9 mouse cellular contexts compared by ENCODE assay signal in the genomic region with DNA sequence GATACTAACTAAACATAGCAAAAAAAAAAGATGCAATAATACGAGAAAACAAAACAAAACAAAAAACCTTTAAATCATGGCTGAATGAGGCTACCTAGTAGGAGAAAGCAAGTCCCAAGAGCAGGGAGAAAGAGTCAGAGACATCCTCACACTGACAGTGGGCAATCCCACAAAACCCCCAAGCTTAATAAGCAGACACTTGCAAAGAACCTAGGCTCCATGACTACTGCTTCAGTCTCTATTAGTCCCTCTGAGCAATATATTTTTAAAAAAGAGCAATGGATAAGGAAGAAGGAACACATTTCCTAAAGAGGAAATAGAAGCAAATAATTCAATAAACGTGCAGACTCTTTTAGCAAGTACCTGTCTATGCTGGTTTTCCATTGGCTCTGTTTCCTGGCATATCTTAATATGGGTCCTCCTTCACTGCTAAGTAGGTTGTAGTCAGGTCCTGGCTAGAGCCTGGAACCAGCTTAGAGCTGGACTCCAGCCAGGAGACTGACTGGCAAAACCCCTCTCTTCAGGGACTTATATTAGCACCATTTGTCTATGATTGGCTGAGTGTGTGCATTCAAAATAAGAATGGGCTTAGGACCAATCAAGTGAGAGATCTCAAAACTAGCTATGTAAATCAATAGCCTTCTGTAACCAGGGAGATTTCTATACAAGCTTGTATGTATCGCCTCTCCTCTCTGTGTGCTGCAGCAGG.
A peak's percentile ranks its signal among the peaks of the same experiment; 100 is the strongest.
DNase-seq lines count a peak whose midpoint lies in the region; ATAC-seq lines count a peak whose summit lies in the region.
"Had no signal": no experiment of that assay in that cellular context is flagged by ENCODE, and none has a peak within 500 bp of the region (broad histone marks: within the 10 kb centered on the region; RNA-seq: fewer than 3 reads in every experiment).

No protein-coding gene starts in this region.

- no peak overlapping the region for H3K9ac ChIP-seq in neural tube, embryonic 11.5 days (ENCODE audit: low read length)
- no peak overlapping the region for H3K9ac ChIP-seq in hindbrain, embryonic 13.5 days
- H3K9ac ChIP-seq: liver, embryonic 15.5 days had no signal

- no peaks in the 10 kb centered on the region for H3K4me1 ChIP-seq in neural tube, embryonic 11.5 days (ENCODE audit: control insufficient read depth, insufficient read depth, low read length)
- H3K4me1 ChIP-seq in hindbrain, embryonic 13.5 days (replicated peaks): no peaks in the 10 kb centered on the region
- H3K4me1 ChIP-seq: liver, embryonic 15.5 days had no signal

- intact Hi-C loops in left cerebral cortex, postnatal 4 days (cut with DNase I): no loop called here

- H3K27ac ChIP-seq in neural tube, embryonic 11.5 days (ENCODE audit: low read depth, low read length): no peak overlapping the region
- peak overlapping the region; percentile 79 for H3K27ac ChIP-seq in hindbrain, embryonic 13.5 days
- H3K27ac ChIP-seq: liver, embryonic 15.5 days had no signal

- H3K4me3 ChIP-seq in neural tube, embryonic 11.5 days (ENCODE audit: low read depth, low read length): no peak overlapping the region
- H3K4me3 ChIP-seq in hindbrain, embryonic 13.5 days: no peak overlapping the region
- H3K4me3 ChIP-seq: liver, embryonic 15.5 days had no signal

- peak; percentile 91 for ATAC-seq in neural tube, embryonic 11.5 days (ENCODE audit: insufficient read depth, low FRiP score, low TSS enrichment)
- ATAC-seq in hindbrain, embryonic 13.5 days (ENCODE audit: low FRiP score): peak; percentile 96

- no peaks in the 10 kb centered on the region for H3K27me3 ChIP-seq in neural tube, embryonic 11.5 days (ENCODE audit: control insufficient read depth, insufficient read depth, low read length)
- H3K27me3 ChIP-seq in hindbrain, embryonic 13.5 days: no peaks in the 10 kb centered on the region
- H3K27me3 ChIP-seq: liver, embryonic 15.5 days had no signal

- no peak overlapping the region for H3K4me2 ChIP-seq in neural tube, embryonic 11.5 days (ENCODE audit: low read depth)
- peak overlapping the region; percentile 11 for H3K4me2 ChIP-seq in hindbrain, embryonic 13.5 days
- H3K4me2 ChIP-seq: liver, embryonic 15.5 days had no signal

- peaks cover 2% of the 10 kb centered on the region; the same call in 1 of the 2 replicates for H3K9me3 ChIP-seq in neural tube, embryonic 11.5 days (ENCODE audit: control insufficient read depth, low read length)
- H3K9me3 ChIP-seq in hindbrain, embryonic 13.5 days: no peaks in the 10 kb centered on the region
- H3K9me3 ChIP-seq: liver, embryonic 15.5 days had no signal

- H3K36me3 ChIP-seq in neural tube, embryonic 11.5 days (ENCODE audit: control insufficient read depth, insufficient read depth, low read length): no peaks in the 10 kb centered on the region
- no peaks in the 10 kb centered on the region for H3K36me3 ChIP-seq in hindbrain, embryonic 13.5 days
- H3K36me3 ChIP-seq: liver, embryonic 15.5 days had no signal

- 73% methylated on average over 3 of the region's 3 CpGs for WGBS in neural tube, embryonic 11.5 days
- 49% methylated on average over 3 of the region's 3 CpGs for WGBS in hindbrain, embryonic 13.5 days

- peak; percentile 10 for DNase-seq in neural tube, embryonic 11.5 days (ENCODE audit: low spot score)
- no peak for DNase-seq in neural tube, embryonic 10.5 days (ENCODE audit: extremely low spot score, low spot score)
- peak; percentile 67 for DNase-seq in left cerebral cortex, postnatal 4 days
- DNase-seq in heart, postnatal 4 days: no peak
- DNase-seq in adrenal gland, adult 2 months: no peak
- DNase-seq in ovary, postnatal 14 days (ENCODE audit: low spot score): no peak
- DNase-seq in Muller cell, postnatal 12 days (ENCODE audit: inconsistent ontology term): no peak

Comparison
In these comparisons a context has a peak if more than half of its experiments do, and no peak if none do; other contexts are left out.
1. DNase-seq: peak in neural tube, embryonic 11.5 days (single experiment) and left cerebral cortex, postnatal 4 days (single experiment); none in neural tube, embryonic 10.5 days (single experiment), heart, postnatal 4 days (single experiment), adrenal gland, adult 2 months (single experiment), ovary, postnatal 14 days (single experiment) and Muller cell, postnatal 12 days (single experiment).